Mouse (Mus musculus) neural tube, embryonic 13.5 days (tissue): ENCODE data around the gene Diexf. TPM values are rescaled to one million over a fixed set of nuclear protein-coding genes. Genes with fewer than 3 reads are reported as not detected.
A peak's percentile ranks its signal among the peaks of the same experiment; 100 is the strongest.

Source experiments
- ATAC-seq: fragments of 200-750 bp; cut with Nextera tagmentation; 2 replicates; pipeline ENCODE4 v1.8.0; 2017; ENCODE audit warnings: low read depth, mild to moderate bottlenecking, moderate TSS enrichment, moderate library complexity
- H3K27ac ChIP-seq: fragments of 300-500 bp; sonication (generic); replicated peaks from 2 replicates; pipeline ENCODE4 v1.5.1; 2015; ENCODE audit warnings: moderate library complexity, mild to moderate bottlenecking, inconsistent platforms
- H3K27me3 ChIP-seq: fragments of 300-500 bp; sonication (generic); 2 replicates; pipeline ENCODE4 v1.6.1; 2015; ENCODE audit warnings: mild to moderate bottlenecking, inconsistent platforms
- H3K36me3 ChIP-seq: fragments of 300-500 bp; sonication (generic); 2 replicates; pipeline ENCODE4 v1.6.1; 2015; ENCODE audit warnings: mild to moderate bottlenecking, inconsistent platforms
- H3K4me1 ChIP-seq: fragments of 300-500 bp; sonication (generic); replicated peaks from 2 replicates; pipeline ENCODE4 v1.6.1; 2015; ENCODE audit warnings: inconsistent platforms
- H3K4me2 ChIP-seq: fragments of 300-500 bp; sonication (generic); 2 replicates; pipeline ENCODE4 v1.6.1; 2015; ENCODE audit warnings: inconsistent platforms, mild to moderate bottlenecking, moderate library complexity
- H3K4me3 ChIP-seq: fragments of 300-500 bp; sonication (generic); 2 replicates; pipeline ENCODE4 v1.5.1; 2015; ENCODE audit warnings: mild to moderate bottlenecking, inconsistent platforms
- H3K9ac ChIP-seq: fragments of 300-500 bp; sonication (generic); 2 replicates; pipeline ENCODE4 v1.6.1; 2015; ENCODE audit warnings: moderate library complexity, mild to moderate bottlenecking, inconsistent platforms
- H3K9me3 ChIP-seq: fragments of 300-500 bp; sonication (generic); 2 replicates; pipeline ENCODE4 v1.6.1; 2016; ENCODE audit warnings: inconsistent platforms
- WGBS: fragments of 180-500 bp; shearing (Covaris S2); methylation state at CpG from one replicate; pipeline ENCODE4 v1.1.7; 2015; 5-methylcytosine and 5-hydroxymethylcytosine counted together
- polyA plus RNA-seq: library from polyadenylated mRNA; unstranded; fragments of >200 nt; fragmentation: Nextera tagmentation; extraction: Ambion mirVana; gene quantifications from 2 replicates; pipeline ENCODE4 v1.2.1, GENCODE M21; 2015

Gene Diexf
- polyA plus RNA-seq, 1 experiment from 2014 or later: 8.9 TPM

- H3K4me3 ChIP-seq: no peak overlapping the region
- H3K9ac ChIP-seq: no peak overlapping the region
- H3K9me3 ChIP-seq: no peaks in the 10 kb centered on the region
- no peak for ATAC-seq
- H3K36me3 ChIP-seq: no peaks in the 10 kb centered on the region
- H3K4me2 ChIP-seq: no peak overlapping the region
- H3K4me1 ChIP-seq: peaks cover 14% of the 10 kb centered on the region
- 89% methylated on average over 1 of the region's 1 CpGs for WGBS
- no peaks in the 10 kb centered on the region; the same call in 1 of the 2 replicates for H3K27me3 ChIP-seq
- no peak overlapping the region for H3K27ac ChIP-seq
These were observed 3.7 kb upstream of the Diexf start for GRCm38 (mm10) chr1:193133726-193134125.

GRCm38 (mm10) chr1:193132385-193132784 is 2.3 kb upstream of the Diexf start:
- H3K4me1 ChIP-seq: peaks cover 19% of the 10 kb centered on the region
- H3K9ac ChIP-seq: no peak overlapping the region
- H3K4me3 ChIP-seq: no peak overlapping the region
- H3K36me3 ChIP-seq: peaks cover 8% of the 10 kb centered on the region
- no peak for ATAC-seq
- no peaks in the 10 kb centered on the region for H3K9me3 ChIP-seq
- H3K27me3 ChIP-seq: no peaks in the 10 kb centered on the region; the same call in 1 of the 2 replicates
- H3K27ac ChIP-seq: no peak overlapping the region
- no peak overlapping the region for H3K4me2 ChIP-seq

GRCm38 (mm10) chr1:193131311-193131948 is 1.4 kb upstream of the Diexf start:
- H3K9me3 ChIP-seq: no peaks in the 10 kb centered on the region
- H3K4me2 ChIP-seq: no peak overlapping the region
- H3K27ac ChIP-seq: no peak overlapping the region
- H3K27me3 ChIP-seq: no peaks in the 10 kb centered on the region; the same call in 1 of the 2 replicates
- H3K36me3 ChIP-seq: peaks cover 18% of the 10 kb centered on the region
- no peak overlapping the region for H3K9ac ChIP-seq
- no peak overlapping the region for H3K4me3 ChIP-seq
- peaks cover 19% of the 10 kb centered on the region for H3K4me1 ChIP-seq
- WGBS: 62% methylated on average over 6 of the region's 6 CpGs
- ATAC-seq: no peak

- Histone ChIP-seq H3K9ac (peak overlapping the region; percentile 70), H3K4me3 (peak overlapping the region; percentile 96), H3K4me2 (peak overlapping the region; percentile 58), H3K4me1 (peaks cover 19% of the 10 kb centered on the region), H3K27me3 (no peaks in the 10 kb centered on the region; the same call in 1 of the 2 replicates), H3K36me3 (peaks cover 21% of the 10 kb centered on the region), H3K27ac (peak overlapping the region; percentile 76), H3K9me3 (no peaks in the 10 kb centered on the region)
- ATAC-seq: peak; percentile 20; the same call in 1 of the 2 replicates
- WGBS: 86% methylated on average over 8 of the region's 8 CpGs
These were observed 767 bp upstream of the Diexf start for GRCm38 (mm10) chr1:193130839-193131238.

GRCm38 (mm10) chr1:193130456-193130825 is 369 bp upstream of the Diexf start:
- Histone ChIP-seq H3K4me2 (peak overlapping the region; percentile 58), H3K4me1 (peaks cover 19% of the 10 kb centered on the region), H3K9ac (peak overlapping the region; percentile 70), H3K4me3 (peak overlapping the region; percentile 96), H3K9me3 (no peaks in the 10 kb centered on the region), H3K27ac (peak overlapping the region; percentile 76), H3K27me3 (no peaks in the 10 kb centered on the region; the same call in 1 of the 2 replicates), H3K36me3 (peaks cover 21% of the 10 kb centered on the region)
- ATAC-seq: peak; percentile 57; the same call in 1 of the 2 replicates
- WGBS: 29% methylated on average over 11 of the region's 11 CpGs

GRCm38 (mm10) chr1:193129321-193129720 is 751 bp downstream of the Diexf start:
- WGBS: 26% methylated on average over 5 of the region's 5 CpGs
- ATAC-seq: no peak
- H3K4me1 ChIP-seq: peaks cover 19% of the 10 kb centered on the region

GRCm38 (mm10) chr1:193128055-193128454 is 2.0 kb downstream of the Diexf start:
- no peaks in the 10 kb centered on the region for H3K27me3 ChIP-seq
- no peak for ATAC-seq
- H3K36me3 ChIP-seq: peaks cover 42% of the 10 kb centered on the region
- H3K9ac ChIP-seq: no peak overlapping the region
- no peak overlapping the region for H3K4me3 ChIP-seq
- H3K27ac ChIP-seq: no peak overlapping the region
- H3K4me2 ChIP-seq: no peak overlapping the region
- peaks cover 19% of the 10 kb centered on the region for H3K4me1 ChIP-seq
- H3K9me3 ChIP-seq: no peaks in the 10 kb centered on the region
- 89% methylated on average over 6 of the region's 6 CpGs for WGBS

More at GRCm38 (mm10) chr1:193129321-193129720, 751 bp downstream of the Diexf start:
- peak overlapping the region; percentile 66 for H3K4me2 ChIP-seq
- H3K4me3 ChIP-seq: peak overlapping the region; percentile 96
- peaks cover 29% of the 10 kb centered on the region for H3K36me3 ChIP-seq
- H3K9me3 ChIP-seq: no peaks in the 10 kb centered on the region
- H3K27ac ChIP-seq: no peak overlapping the region
- no peaks in the 10 kb centered on the region; the same call in 1 of the 2 replicates for H3K27me3 ChIP-seq
- peak overlapping the region; percentile 86 for H3K9ac ChIP-seq

GRCm38 (mm10) chr1:193125835-193126234 is 4.2 kb downstream of the Diexf start:
- no peak for ATAC-seq
- Histone ChIP-seq H3K9me3 (no peaks in the 10 kb centered on the region), H3K4me2 (no peak overlapping the region), H3K4me3 (no peak overlapping the region), H3K27ac (no peak overlapping the region), H3K27me3 (no peaks in the 10 kb centered on the region), H3K4me1 (peaks cover 16% of the 10 kb centered on the region), H3K36me3 (peaks cover 64% of the 10 kb centered on the region), H3K9ac (no peak overlapping the region)
- 79% methylated on average over 4 of the region's 4 CpGs for WGBS

GRCm38 (mm10) chr1:193123290-193123689 is 6.8 kb downstream of the Diexf start:
- Histone ChIP-seq H3K9ac (no peak overlapping the region), H3K4me3 (no peak overlapping the region), H3K27me3 (no peaks in the 10 kb centered on the region), H3K36me3 (peaks cover 88% of the 10 kb centered on the region), H3K9me3 (no peaks in the 10 kb centered on the region), H3K4me2 (no peak overlapping the region), H3K4me1 (0 out of 2 replicates have a peak, but pooled peaks cover 3% of the 10 kb centered on the region), H3K27ac (no peak overlapping the region)
- ATAC-seq: no peak
- WGBS: 90% methylated on average over 6 of the region's 6 CpGs

GRCm38 (mm10) chr1:193122793-193123192 is 7.3 kb downstream of the Diexf start:
- H3K27ac ChIP-seq: no peak overlapping the region
- H3K36me3 ChIP-seq: peaks cover 89% of the 10 kb centered on the region
- H3K27me3 ChIP-seq: no peaks in the 10 kb centered on the region
- H3K4me2 ChIP-seq: no peak overlapping the region
- H3K9me3 ChIP-seq: no peaks in the 10 kb centered on the region
- no peaks in the 10 kb centered on the region for H3K4me1 ChIP-seq
- no peak for ATAC-seq
- no peak overlapping the region for H3K9ac ChIP-seq
- H3K4me3 ChIP-seq: no peak overlapping the region
- 94% methylated on average over 7 of the region's 7 CpGs for WGBS

- Histone ChIP-seq H3K9ac (no peak overlapping the region), H3K27me3 (no peaks in the 10 kb centered on the region), H3K9me3 (no peaks in the 10 kb centered on the region), H3K4me2 (no peak overlapping the region), H3K27ac (no peak overlapping the region), H3K36me3 (peaks cover 99% of the 10 kb centered on the region), H3K4me1 (no peaks in the 10 kb centered on the region), H3K4me3 (no peak overlapping the region)
- WGBS: 97% methylated on average over 9 of the region's 9 CpGs
- ATAC-seq: no peak
These were observed 18.0 kb downstream of the Diexf start for GRCm38 (mm10) chr1:193112093-193112492.

GRCm38 (mm10) chr1:193102996-193103395 is 27.1 kb downstream of the Diexf start:
- Histone ChIP-seq H3K4me2 (no peak overlapping the region), H3K27ac (no peak overlapping the region), H3K4me3 (no peak overlapping the region), H3K9ac (no peak overlapping the region), H3K27me3 (no peaks in the 10 kb centered on the region), H3K4me1 (no peaks in the 10 kb centered on the region), H3K9me3 (no peaks in the 10 kb centered on the region), H3K36me3 (peaks cover 60% of the 10 kb centered on the region)
- no peak for ATAC-seq
- 86% methylated on average over 3 of the region's 3 CpGs for WGBS

GRCm38 (mm10) chr1:193102556-193102955 is 27.5 kb downstream of the Diexf start:
- H3K27ac ChIP-seq: no peak overlapping the region
- H3K9me3 ChIP-seq: no peaks in the 10 kb centered on the region
- H3K9ac ChIP-seq: no peak overlapping the region
- H3K4me1 ChIP-seq: no peaks in the 10 kb centered on the region
- no peak overlapping the region for H3K4me3 ChIP-seq
- 88% methylated on average over 5 of the region's 5 CpGs for WGBS
- H3K4me2 ChIP-seq: no peak overlapping the region
- ATAC-seq: no peak
- H3K27me3 ChIP-seq: no peaks in the 10 kb centered on the region
- peaks cover 56% of the 10 kb centered on the region for H3K36me3 ChIP-seq
